ENCODE assay signal across 21 mouse cellular contexts in the genomic region with DNA sequence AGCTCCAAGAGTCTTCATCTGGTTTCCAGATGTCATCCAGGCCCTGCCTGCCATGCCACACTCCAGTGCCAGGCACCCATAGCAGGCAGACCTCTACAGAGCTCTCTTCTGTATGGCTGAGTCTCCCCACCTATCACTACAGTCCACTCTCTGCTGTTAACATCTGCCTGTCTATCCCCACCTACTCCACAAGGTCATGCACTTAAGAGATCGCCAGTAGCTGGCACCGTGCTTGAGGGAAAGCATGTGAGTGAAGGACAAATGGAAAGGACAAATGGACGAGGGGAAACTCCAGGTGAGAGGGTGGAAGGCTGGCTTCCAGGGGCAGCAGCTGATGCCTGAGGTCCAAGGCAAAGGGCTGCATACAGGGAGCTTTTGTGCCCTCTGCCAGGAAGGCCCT.
DNase-seq lines count a peak whose midpoint lies in the region; ATAC-seq lines count a peak whose summit lies in the region.
"Had no signal": no experiment of that assay in that cellular context is flagged by ENCODE, and none has a peak within 500 bp of the region (broad histone marks: within the 10 kb centered on the region; RNA-seq: fewer than 3 reads in every experiment).

No protein-coding gene starts in this region.

- DNase-seq in embryonic facial prominence, embryonic 10.5 days (ENCODE audit: low spot score), result no peak
- peak; percentile 23 for DNase-seq in heart, adult 8-10 months (ENCODE audit: low spot score)
- DNase-seq in heart, embryonic 10.5 days (ENCODE audit: low spot score), result peak; percentile 77
- DNase-seq in heart, postnatal 4 days, result peak; percentile 31
- DNase-seq in forebrain, embryonic 11.5 days (ENCODE audit: low spot score), result no peak
- DNase-seq: adrenal gland, postnatal 10 days; B cell, adult 2 months; cerebellum, adult 11 months; cerebellum, adult 8-10 months; cerebellum, postnatal 36 days; gastrocnemius, postnatal 14 days; kidney, adult 9 months had no signal

- H3K9ac ChIP-seq in embryonic facial prominence, embryonic 15.5 days, result no peak overlapping the region
- H3K9ac ChIP-seq in heart, embryonic 12.5 days, result no peak overlapping the region
- H3K9ac ChIP-seq in forebrain, embryonic 11.5 days (ENCODE audit: low read length), result no peak overlapping the region
- H3K9ac ChIP-seq: forebrain, embryonic 12.5 days; hindbrain, embryonic 14.5 days; intestine, embryonic 15.5 days had no signal

- H3K9me3 ChIP-seq in embryonic facial prominence, embryonic 15.5 days (replicated peaks), result no peaks in the 10 kb centered on the region
- no peaks in the 10 kb centered on the region for H3K9me3 ChIP-seq in embryonic facial prominence, embryonic 10.5 days
- H3K9me3 ChIP-seq in heart, embryonic 12.5 days (replicated peaks), result no peaks in the 10 kb centered on the region
- no peaks in the 10 kb centered on the region for H3K9me3 ChIP-seq in heart, embryonic 10.5 days
- H3K9me3 ChIP-seq in forebrain, embryonic 11.5 days (ENCODE audit: control insufficient read depth, low read length), result no peaks in the 10 kb centered on the region
- H3K9me3 ChIP-seq: G1E; hindbrain, embryonic 10.5 days; intestine, embryonic 15.5 days had no signal

- H3K36me3 ChIP-seq in embryonic facial prominence, embryonic 15.5 days, result 0 out of 2 replicates have a peak, but pooled peaks cover 9% of the 10 kb centered on the region
- peaks cover 19% of the 10 kb centered on the region for H3K36me3 ChIP-seq in embryonic facial prominence, embryonic 10.5 days (replicated peaks)
- H3K36me3 ChIP-seq in heart, embryonic 12.5 days, result peaks cover 4% of the 10 kb centered on the region; the same call in 1 of the 2 replicates
- 0 out of 2 replicates have a peak, but pooled peaks cover 9% of the 10 kb centered on the region for H3K36me3 ChIP-seq in heart, embryonic 10.5 days
- no peaks in the 10 kb centered on the region for H3K36me3 ChIP-seq in forebrain, embryonic 11.5 days (ENCODE audit: control insufficient read depth, insufficient read depth, low read length)
- H3K36me3 ChIP-seq: intestine, embryonic 15.5 days had no signal

- peak; percentile 60; the same call in 1 of the 2 replicates for ATAC-seq in embryonic facial prominence, embryonic 15.5 days (ENCODE audit: insufficient number of reproducible peaks, low FRiP score, low TSS enrichment, low read depth)
- ATAC-seq in heart, embryonic 12.5 days (ENCODE audit: insufficient number of reproducible peaks, low FRiP score), result no peak
- ATAC-seq in forebrain, embryonic 11.5 days (replicated peaks; ENCODE audit: low FRiP score), result no peak
- ATAC-seq: CD4-positive, CD25-positive, alpha-beta regulatory T cell, adult 4 months; forebrain, embryonic 16.5 days; intestine, embryonic 15.5 days had no signal

- H3K4me3 ChIP-seq in embryonic facial prominence, embryonic 15.5 days (replicated peaks), result no peak overlapping the region
- no peak overlapping the region for H3K4me3 ChIP-seq in embryonic facial prominence, embryonic 10.5 days
- no peak overlapping the region for H3K4me3 ChIP-seq in heart, embryonic 12.5 days
- H3K4me3 ChIP-seq in heart, embryonic 10.5 days, result no peak overlapping the region
- no peak overlapping the region for H3K4me3 ChIP-seq in forebrain, embryonic 11.5 days (ENCODE audit: low read depth, low read length)
- H3K4me3 ChIP-seq: forebrain, embryonic 12.5 days; hindbrain, embryonic 10.5 days; intestine, embryonic 15.5 days had no signal

- no peak overlapping the region for H3K4me2 ChIP-seq in embryonic facial prominence, embryonic 15.5 days (replicated peaks)
- H3K4me2 ChIP-seq in heart, embryonic 12.5 days, result no peak overlapping the region
- no peak overlapping the region for H3K4me2 ChIP-seq in forebrain, embryonic 11.5 days (ENCODE audit: low read depth, low read length, severe bottlenecking)
- H3K4me2 ChIP-seq: forebrain, embryonic 12.5 days; hindbrain, embryonic 14.5 days; intestine, embryonic 15.5 days had no signal

- H3K27me3 ChIP-seq in embryonic facial prominence, embryonic 15.5 days, result no peaks in the 10 kb centered on the region
- H3K27me3 ChIP-seq in embryonic facial prominence, embryonic 10.5 days (replicated peaks; ENCODE audit: low read depth, poor library complexity, severe bottlenecking), result no peaks in the 10 kb centered on the region
- H3K27me3 ChIP-seq in heart, embryonic 12.5 days (replicated peaks), result no peaks in the 10 kb centered on the region
- no peaks in the 10 kb centered on the region for H3K27me3 ChIP-seq in heart, embryonic 10.5 days (ENCODE audit: insufficient read depth, poor library complexity, severe bottlenecking)
- H3K27me3 ChIP-seq in forebrain, embryonic 11.5 days (ENCODE audit: control insufficient read depth, insufficient read depth, low read length), result no peaks in the 10 kb centered on the region
- H3K27me3 ChIP-seq: forebrain, embryonic 12.5 days; intestine, embryonic 15.5 days had no signal

- H3K4me1 ChIP-seq in embryonic facial prominence, embryonic 15.5 days, result peaks cover 8% of the 10 kb centered on the region; the same call in 1 of the 2 replicates
- H3K4me1 ChIP-seq in embryonic facial prominence, embryonic 10.5 days, result peaks cover 36% of the 10 kb centered on the region
- peaks cover 6% of the 10 kb centered on the region for H3K4me1 ChIP-seq in heart, embryonic 12.5 days (replicated peaks)
- peaks cover 10% of the 10 kb centered on the region; the same call in 1 of the 2 replicates for H3K4me1 ChIP-seq in heart, embryonic 10.5 days
- H3K4me1 ChIP-seq in forebrain, embryonic 11.5 days (replicated peaks; ENCODE audit: control insufficient read depth, insufficient read depth, low read length), result no peaks in the 10 kb centered on the region
- H3K4me1 ChIP-seq: forebrain, embryonic 12.5 days; intestine, embryonic 15.5 days had no signal

- H3K27ac ChIP-seq in embryonic facial prominence, embryonic 15.5 days (replicated peaks), result no peak overlapping the region
- no peak overlapping the region for H3K27ac ChIP-seq in embryonic facial prominence, embryonic 10.5 days (replicated peaks)
- no peak overlapping the region for H3K27ac ChIP-seq in heart, embryonic 12.5 days (ENCODE audit: poor library complexity, severe bottlenecking)
- H3K27ac ChIP-seq in heart, embryonic 10.5 days, result no peak overlapping the region
- no peak overlapping the region for H3K27ac ChIP-seq in forebrain, embryonic 11.5 days (ENCODE audit: low read depth, low read length)
- H3K27ac ChIP-seq: forebrain, embryonic 12.5 days; hindbrain, embryonic 10.5 days; hindbrain, embryonic 14.5 days; intestine, embryonic 15.5 days had no signal

- 73% methylated on average over 3 of the region's 3 CpGs for WGBS in embryonic facial prominence, embryonic 15.5 days
- 83% methylated on average over 3 of the region's 3 CpGs for WGBS in embryonic facial prominence, embryonic 10.5 days
- 39% methylated on average over 3 of the region's 3 CpGs for WGBS in heart, embryonic 12.5 days
- 61% methylated on average over 3 of the region's 3 CpGs for WGBS in heart, embryonic 10.5 days
- WGBS in forebrain, embryonic 11.5 days, result 79% methylated on average over 3 of the region's 3 CpGs

Comparison
In these comparisons a context has a peak if more than half of its experiments do, and no peak if none do; other contexts are left out.
1. DNase-seq: peak in heart, adult 8-10 months (single experiment), heart, embryonic 10.5 days (single experiment) and heart, postnatal 4 days (single experiment); none in embryonic facial prominence, embryonic 10.5 days (single experiment) and forebrain, embryonic 11.5 days (single experiment).